Mouse (Mus musculus): ENCODE measurements around the gene Cntn3. TPM values are rescaled to one million over a fixed set of nuclear protein-coding genes. Genes with fewer than 3 reads are reported as not detected.

The Cntn3 gene
- total and polyA plus RNA-seq, 3 experiments = not detected

DNA sequence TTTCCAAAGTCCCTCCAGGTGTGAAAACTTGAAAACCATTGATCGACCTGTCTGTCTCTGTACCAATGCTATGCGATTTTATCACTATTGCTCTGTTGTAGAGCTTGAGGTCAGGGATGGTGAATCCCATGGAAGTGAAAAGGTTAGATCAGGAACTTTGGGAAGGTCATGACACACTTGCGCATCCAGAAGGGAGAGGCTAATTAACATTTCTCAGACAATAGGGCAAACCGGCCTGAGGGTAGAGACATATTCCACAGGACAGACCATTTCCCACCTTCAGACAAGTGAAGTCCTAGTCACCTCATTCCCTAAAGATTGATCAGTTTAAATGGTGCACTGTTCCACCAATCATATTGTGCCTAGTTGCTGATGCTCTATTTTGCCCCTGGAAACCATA lies 451.2 kb downstream of the Cntn3 start:
- no peak overlapping the region for H3K4me3 ChIP-seq (replicated peaks in 1 of 3; ENCODE audit: low read depth in 2 of 3, low read length in 2 of 3, poor library complexity in 1 of 3)
- DNase-seq (ENCODE audit: extremely low read depth) = no peak
- dilution Hi-C loops (cut with MboI; ENCODE audit: extremely low pct_ligation_motif_present, extremely low pct_unique_long_range_greater_than_20kb, low sequenced_read_pairs) = no loop called here
- no peaks in the 10 kb centered on the region for H3K27me3 ChIP-seq (replicated peaks)
- in situ Hi-C loops (cut with MboI; ENCODE audit: low pct_ligation_motif_present, low pct_unique_long_range_greater_than_20kb, low sequenced_read_pairs) = no loop called here
- no peaks in the 10 kb centered on the region for H3K4me1 ChIP-seq (ENCODE audit: control insufficient read depth in 1 of 2, insufficient read depth in 2 of 2)
- H3K36me3 ChIP-seq (replicated peaks in 1 of 2; ENCODE audit: control insufficient read depth in 1 of 2, insufficient read depth in 1 of 2, low read length in 1 of 2) = no peaks in the 10 kb centered on the region
- peaks cover 27% of the 10 kb centered on the region for H3K9me3 ChIP-seq (replicated peaks; ENCODE audit: low read length)
- TF ChIP-seq JUND (conservative IDR thresholded peaks at IDR 0.05; ENCODE audit: low read depth, low read length) (no peak), ZNF384 (IDR thresholded peaks at IDR 0.05; ENCODE audit: low read depth, low read length) (no peak), TBP (conservative IDR thresholded peaks at IDR 0.05; ENCODE audit: low read depth, low read length) (no peak), JUN (IDR thresholded peaks at IDR 0.05; ENCODE audit: insufficient read depth, low read depth, low read length) (no peak), RCOR1 (conservative IDR thresholded peaks at IDR 0.05; ENCODE audit: low read depth, low read length) (no peak), MAZ (IDR thresholded peaks at IDR 0.05; ENCODE audit: low read depth, low read length) (no peak), BHLHE40 (IDR thresholded peaks at IDR 0.05; ENCODE audit: low read depth, low read length) (no peak), NRF1 (IDR thresholded peaks at IDR 0.05; ENCODE audit: low read depth, low read length) (no peak), CTCF (conservative IDR thresholded peaks at IDR 0.05 in 1 of 2, IDR thresholded peaks at IDR 0.05 in 1 of 2; ENCODE audit: low read depth in 2 of 2, low read length in 2 of 2) (no peak), UBTF (IDR thresholded peaks at IDR 0.05; ENCODE audit: low read depth, low read length) (no peak), ZMIZ1 (IDR thresholded peaks at IDR 0.05; ENCODE audit: low read depth, low read length) (no peak), SIN3A (IDR thresholded peaks at IDR 0.05; ENCODE audit: low read length) (no peak), CHD1 (IDR thresholded peaks at IDR 0.05; ENCODE audit: low read depth, low read length) (no peak), HCFC1 (IDR thresholded peaks at IDR 0.05; ENCODE audit: low read depth, low read length) (no peak), POLR2A (IDR thresholded peaks at IDR 0.05; ENCODE audit: low read depth, low read length) (no peak), TCF12 (IDR thresholded peaks at IDR 0.05; ENCODE audit: low read depth, low read length) (no peak), MAX (IDR thresholded peaks at IDR 0.05; ENCODE audit: low read length) (no peak), ETS1 (conservative IDR thresholded peaks at IDR 0.05; ENCODE audit: low read depth, low read length) (no peak), MXI1 (IDR thresholded peaks at IDR 0.05; ENCODE audit: low read depth, low read length) (no peak)
- no peaks in the 10 kb centered on the region for H3K79me2 ChIP-seq (replicated peaks; ENCODE audit: control insufficient read depth, extremely low read depth, insufficient read depth, poor library complexity, severe bottlenecking)
- no peak overlapping the region for H3K4me2 ChIP-seq (ENCODE audit: insufficient read depth, low read depth, poor library complexity, severe bottlenecking)
- no peak overlapping the region for H3K27ac ChIP-seq (ENCODE audit: insufficient read depth, low read depth)
- no peak overlapping the region for H3K9ac ChIP-seq (ENCODE audit: insufficient read depth, low read depth)

DNA sequence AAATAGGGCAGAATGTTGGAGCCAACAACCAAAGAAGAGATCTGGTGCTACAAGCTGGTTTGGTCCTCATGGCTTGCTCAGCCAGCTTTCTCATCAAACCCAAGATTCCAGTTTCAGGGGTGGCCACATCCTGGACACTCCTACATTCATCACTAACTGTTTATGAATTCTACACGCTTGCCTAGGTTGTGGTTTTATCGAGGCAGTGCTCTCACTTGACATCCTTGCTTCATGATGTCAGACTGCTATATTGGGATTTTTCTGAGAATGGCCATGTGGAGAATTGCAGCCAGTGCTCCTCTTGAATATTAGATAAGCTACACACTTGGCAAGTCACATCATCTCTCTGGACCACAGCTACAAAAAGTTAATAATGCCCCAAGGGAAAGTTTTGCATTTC lies 452.9 kb downstream of the Cntn3 start:
- Histone ChIP-seq H3K79me2 (replicated peaks; ENCODE audit: control insufficient read depth, extremely low read depth, insufficient read depth, poor library complexity, severe bottlenecking) (no peaks in the 10 kb centered on the region), H3K4me2 (ENCODE audit: insufficient read depth, low read depth, poor library complexity, severe bottlenecking) (no peak overlapping the region), H3K9me3 (replicated peaks; ENCODE audit: low read length) (peaks cover 32% of the 10 kb centered on the region), H3K4me3 (replicated peaks in 1 of 3; ENCODE audit: low read depth in 2 of 3, low read length in 2 of 3, poor library complexity in 1 of 3) (no peak overlapping the region), H3K36me3 (replicated peaks in 1 of 2; ENCODE audit: control insufficient read depth in 1 of 2, insufficient read depth in 1 of 2, low read length in 1 of 2) (no peaks in the 10 kb centered on the region), H3K27me3 (replicated peaks) (no peaks in the 10 kb centered on the region), H3K27ac (ENCODE audit: insufficient read depth, low read depth) (no peak overlapping the region), H3K9ac (ENCODE audit: insufficient read depth, low read depth) (no peak overlapping the region), H3K4me1 (ENCODE audit: control insufficient read depth in 1 of 2, insufficient read depth in 2 of 2) (no peaks in the 10 kb centered on the region)
- TF ChIP-seq IRF4 (IDR thresholded peaks at IDR 0.05; ENCODE audit: low read depth, low read length) (no peak), POLR2A (IDR thresholded peaks at IDR 0.05; ENCODE audit: low read depth, low read length) (no peak)
- dilution Hi-C loops (cut with MboI; ENCODE audit: extremely low pct_ligation_motif_present, extremely low pct_unique_long_range_greater_than_20kb, low sequenced_read_pairs) = no loop called here
- DNase-seq (ENCODE audit: extremely low read depth) = no peak
- in situ Hi-C loops (cut with MboI; ENCODE audit: low pct_ligation_motif_present, low pct_unique_long_range_greater_than_20kb, low sequenced_read_pairs) = no loop called here

All from CH12.LX (cell line).